Mouse (Mus musculus): Measurements from ENCODE around the gene Rps6ka5. TPM values are rescaled to one million over a fixed set of nuclear protein-coding genes. Genes with fewer than 3 reads are reported as not detected.

Rps6ka5 gene
- polyA plus RNA-seq, 1 experiment from 2014 or later, result 1.2 TPM

DNA sequence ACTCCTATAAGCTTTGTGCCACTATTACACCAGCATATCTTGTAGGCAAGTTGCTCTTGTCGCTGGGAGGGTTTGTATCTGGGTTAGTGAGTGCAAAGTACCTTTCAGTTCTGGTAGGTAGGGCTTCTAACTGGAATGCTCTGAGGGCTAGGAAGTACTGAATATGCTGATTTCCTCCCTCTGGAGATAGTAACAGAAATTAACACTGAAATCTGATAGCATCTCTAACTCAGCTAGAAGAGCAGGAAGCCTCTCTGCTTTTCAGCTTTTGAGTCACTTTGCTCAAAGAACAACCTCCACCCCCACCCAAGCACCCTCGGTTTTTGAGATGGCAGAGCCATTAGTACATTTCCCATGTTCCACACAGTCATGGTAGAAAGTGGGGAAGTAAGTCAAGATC, 15.7 kb upstream of the Rps6ka5 start:
- Histone ChIP-seq H3K4me3 (ENCODE audit: low read depth, low read length) (no peak overlapping the region), H3K36me3 (ENCODE audit: control insufficient read depth, insufficient read depth) (no peaks in the 10 kb centered on the region), H3K27ac (ENCODE audit: low read depth, low read length) (no peak overlapping the region), H3K9me3 (ENCODE audit: control insufficient read depth) (no peaks in the 10 kb centered on the region), H3K4me1 (replicated peaks; ENCODE audit: control insufficient read depth, insufficient read depth, low read length) (no peaks in the 10 kb centered on the region), H3K4me2 (replicated peaks; ENCODE audit: low read depth) (no peak overlapping the region), H3K27me3 (replicated peaks; ENCODE audit: control insufficient read depth, insufficient read depth, low read length) (no peaks in the 10 kb centered on the region), H3K9ac (ENCODE audit: low read depth, low read length) (no peak overlapping the region)
- no peak for TF ChIP-seq CTCF (IDR thresholded peaks at IDR 0.05; ENCODE audit: low read depth)
- 76% methylated on average over 2 of the region's 2 CpGs for WGBS
- no peak for ATAC-seq

- no peaks in the 10 kb centered on the region for H3K4me1 ChIP-seq (replicated peaks; ENCODE audit: control insufficient read depth, insufficient read depth, low read length)
- H3K27me3 ChIP-seq (replicated peaks; ENCODE audit: control insufficient read depth, insufficient read depth, low read length), result no peaks in the 10 kb centered on the region
- H3K36me3 ChIP-seq (ENCODE audit: control insufficient read depth, insufficient read depth), result no peaks in the 10 kb centered on the region
- H3K9ac ChIP-seq (ENCODE audit: low read depth, low read length), result no peak overlapping the region
- no peak for TF ChIP-seq CTCF (IDR thresholded peaks at IDR 0.05; ENCODE audit: low read depth)
- no peak for ATAC-seq
- no peak overlapping the region for H3K4me3 ChIP-seq (ENCODE audit: low read depth, low read length)
- H3K4me2 ChIP-seq (replicated peaks; ENCODE audit: low read depth), result no peak overlapping the region
- WGBS, result 91% methylated on average over 5 of the region's 5 CpGs
- H3K27ac ChIP-seq (ENCODE audit: low read depth, low read length), result no peak overlapping the region
- no peaks in the 10 kb centered on the region for H3K9me3 ChIP-seq (ENCODE audit: control insufficient read depth)
These were observed 13.5 kb upstream of the Rps6ka5 start for GRCm38 (mm10) chr12:100740313-100740712.

DNA sequence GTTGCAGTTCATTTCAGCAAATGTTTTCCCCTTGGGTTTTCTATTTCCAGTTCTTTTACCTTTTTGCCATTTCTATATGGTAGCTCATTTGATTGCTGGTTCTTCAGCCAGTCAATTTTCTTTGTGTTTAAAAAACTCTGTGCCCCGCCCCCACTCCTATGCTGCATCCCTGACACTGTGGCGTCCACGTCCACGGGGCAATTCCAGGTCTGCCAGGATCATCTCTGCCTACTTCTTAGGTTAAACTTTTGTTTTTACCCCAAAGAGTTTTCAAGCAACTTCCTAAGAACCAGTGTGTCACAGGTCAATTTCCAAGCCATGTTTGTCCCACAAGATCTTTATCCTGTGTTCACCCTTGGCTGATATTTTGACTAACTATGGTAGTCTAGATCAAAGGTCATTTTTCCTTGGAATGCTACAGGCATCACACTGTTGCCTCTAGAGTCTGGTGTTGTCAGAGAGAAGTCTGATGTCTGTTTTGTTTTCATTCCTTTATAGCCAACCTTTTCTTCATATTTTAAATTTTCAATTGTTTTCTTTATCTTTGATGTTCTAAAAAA, 12.3 kb upstream of the Rps6ka5 start:
- H3K4me3 ChIP-seq (ENCODE audit: low read depth, low read length), result no peak overlapping the region
- no peak for TF ChIP-seq CTCF (IDR thresholded peaks at IDR 0.05; ENCODE audit: low read depth)
- no peak overlapping the region for H3K4me2 ChIP-seq (replicated peaks; ENCODE audit: low read depth)
- H3K9me3 ChIP-seq (ENCODE audit: control insufficient read depth), result no peaks in the 10 kb centered on the region
- H3K27me3 ChIP-seq (replicated peaks; ENCODE audit: control insufficient read depth, insufficient read depth, low read length), result no peaks in the 10 kb centered on the region
- H3K9ac ChIP-seq (ENCODE audit: low read depth, low read length), result no peak overlapping the region
- ATAC-seq, result no peak
- no peaks in the 10 kb centered on the region for H3K4me1 ChIP-seq (replicated peaks; ENCODE audit: control insufficient read depth, insufficient read depth, low read length)
- no peaks in the 10 kb centered on the region for H3K36me3 ChIP-seq (ENCODE audit: control insufficient read depth, insufficient read depth)
- 75% methylated on average over 4 of the region's 4 CpGs for WGBS
- H3K27ac ChIP-seq (ENCODE audit: low read depth, low read length), result no peak overlapping the region

- H3K9me3 ChIP-seq (ENCODE audit: control insufficient read depth), result no peaks in the 10 kb centered on the region
- no peak overlapping the region for H3K4me3 ChIP-seq (ENCODE audit: low read depth, low read length)
- H3K36me3 ChIP-seq (ENCODE audit: control insufficient read depth, insufficient read depth), result no peaks in the 10 kb centered on the region
- 70% methylated on average over 3 of the region's 3 CpGs for WGBS
- H3K4me2 ChIP-seq (replicated peaks; ENCODE audit: low read depth), result no peak overlapping the region
- H3K4me1 ChIP-seq (replicated peaks; ENCODE audit: control insufficient read depth, insufficient read depth, low read length), result no peaks in the 10 kb centered on the region
- no peak for ATAC-seq
- no peak overlapping the region for H3K27ac ChIP-seq (ENCODE audit: low read depth, low read length)
- H3K9ac ChIP-seq (ENCODE audit: low read depth, low read length), result no peak overlapping the region
- no peak for TF ChIP-seq CTCF (IDR thresholded peaks at IDR 0.05; ENCODE audit: low read depth)
- no peaks in the 10 kb centered on the region for H3K27me3 ChIP-seq (replicated peaks; ENCODE audit: control insufficient read depth, insufficient read depth, low read length)
These were observed 11.7 kb upstream of the Rps6ka5 start for GRCm38 (mm10) chr12:100738498-100738897.

- TF ChIP-seq CTCF (IDR thresholded peaks at IDR 0.05; ENCODE audit: low read depth), result no peak
- Histone ChIP-seq H3K9me3 (ENCODE audit: control insufficient read depth) (no peaks in the 10 kb centered on the region), H3K4me3 (ENCODE audit: low read depth, low read length) (no peak overlapping the region), H3K27ac (ENCODE audit: low read depth, low read length) (no peak overlapping the region), H3K4me2 (replicated peaks; ENCODE audit: low read depth) (no peak overlapping the region), H3K27me3 (replicated peaks; ENCODE audit: control insufficient read depth, insufficient read depth, low read length) (no peaks in the 10 kb centered on the region), H3K36me3 (ENCODE audit: control insufficient read depth, insufficient read depth) (no peaks in the 10 kb centered on the region), H3K9ac (ENCODE audit: low read depth, low read length) (no peak overlapping the region), H3K4me1 (replicated peaks; ENCODE audit: control insufficient read depth, insufficient read depth, low read length) (no peaks in the 10 kb centered on the region)
- no peak for ATAC-seq
- WGBS, result 83% methylated on average over 2 of the region's 2 CpGs
These were observed 8.8 kb upstream of the Rps6ka5 start for GRCm38 (mm10) chr12:100735581-100735980.

DNA sequence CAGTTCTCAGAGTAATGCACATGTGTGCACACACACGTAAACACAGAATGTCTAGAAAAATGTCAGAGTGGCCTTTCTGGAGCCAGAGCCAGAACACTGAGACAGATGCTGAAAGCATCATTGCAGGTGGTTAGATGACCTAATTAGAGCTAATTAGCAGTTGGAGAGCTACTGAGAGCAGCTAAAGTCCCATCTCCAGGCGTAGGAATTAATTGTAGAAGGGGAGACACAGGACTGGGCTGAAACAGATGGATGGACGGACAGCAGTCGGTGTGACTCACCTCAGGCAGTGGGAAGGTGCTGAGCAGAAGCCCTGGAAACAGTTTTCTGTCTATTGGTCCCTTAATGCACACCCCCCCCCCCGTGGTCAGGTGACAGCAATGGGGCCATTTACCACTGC, 8.4 kb upstream of the Rps6ka5 start:
- ATAC-seq, result no peak
- H3K27me3 ChIP-seq (replicated peaks; ENCODE audit: control insufficient read depth, insufficient read depth, low read length), result no peaks in the 10 kb centered on the region
- no peak overlapping the region for H3K27ac ChIP-seq (ENCODE audit: low read depth, low read length)
- no peak for TF ChIP-seq CTCF (IDR thresholded peaks at IDR 0.05; ENCODE audit: low read depth)
- H3K9ac ChIP-seq (ENCODE audit: low read depth, low read length), result no peak overlapping the region
- WGBS, result 81% methylated on average over 5 of the region's 5 CpGs
- H3K4me3 ChIP-seq (ENCODE audit: low read depth, low read length), result no peak overlapping the region
- no peaks in the 10 kb centered on the region for H3K9me3 ChIP-seq (ENCODE audit: control insufficient read depth)
- H3K4me2 ChIP-seq (replicated peaks; ENCODE audit: low read depth), result no peak overlapping the region
- H3K36me3 ChIP-seq (ENCODE audit: control insufficient read depth, insufficient read depth), result no peaks in the 10 kb centered on the region
- no peaks in the 10 kb centered on the region for H3K4me1 ChIP-seq (replicated peaks; ENCODE audit: control insufficient read depth, insufficient read depth, low read length)

Data from intestine, postnatal 0 days (tissue).